Comparison of ENCODE assay signal across 11 mouse cellular contexts in genomic region chr17:48430394-48430793, GRCm38 (mm10). TPM values are rescaled to one million over a fixed set of nuclear protein-coding genes. Genes with fewer than 3 reads are reported as not detected.
DNase-seq lines count a peak whose midpoint lies in the region; ATAC-seq and TF ChIP-seq lines count a peak whose summit lies in the region.
"Had no signal": no experiment of that assay in that cellular context is flagged by ENCODE, and none has a peak within 500 bp of the region (broad histone marks: within the 10 kb centered on the region; RNA-seq: fewer than 3 reads in every experiment).

No protein-coding gene starts in this region.

- no peak overlapping the region; the same call in 1 of the 2 replicates for H3K9ac ChIP-seq in ES-E14 (ENCODE audit: insufficient read depth, low read depth, low read length, poor library complexity, severe bottlenecking)
- peak overlapping the region; percentile 39 for H3K9ac ChIP-seq in heart, embryonic 15.5 days
- H3K9ac ChIP-seq in lung, postnatal 0 days (replicated peaks; ENCODE audit: low read depth): no peak overlapping the region
- no peak overlapping the region for H3K9ac ChIP-seq in forebrain, embryonic 15.5 days (replicated peaks)
- H3K9ac ChIP-seq: embryonic facial prominence, embryonic 15.5 days; hindbrain, embryonic 12.5 days had no signal

- peak; percentile 43; the same call in 1 of the 2 replicates for TF ChIP-seq EP300 in lung, postnatal 0 days (IDR thresholded peaks at IDR 0.05)

- in situ Hi-C loops in ES-E14 (cut with MboI; ENCODE audit: low sequenced_read_pairs in 2 of 2, unreplicated experiment in 2 of 2): no loop called here

- no peaks in the 10 kb centered on the region for H3K27me3 ChIP-seq in heart, embryonic 15.5 days
- H3K27me3 ChIP-seq in lung, postnatal 0 days (replicated peaks; ENCODE audit: insufficient read depth, low read length): no peaks in the 10 kb centered on the region
- no peaks in the 10 kb centered on the region for H3K27me3 ChIP-seq in forebrain, embryonic 15.5 days
- H3K27me3 ChIP-seq: embryonic facial prominence, embryonic 15.5 days; hindbrain, embryonic 12.5 days had no signal

- peak; percentile 96 for DNase-seq in heart, adult 11 months
- DNase-seq in heart, postnatal 36 days: no peak
- DNase-seq in ES-E14 (ENCODE audit: low read depth, low spot score): no peak
- DNase-seq in lung, postnatal 0 days (ENCODE audit: low spot score): peak; percentile 58
- no peak for DNase-seq in frontal cortex, postnatal 10 days (ENCODE audit: low spot score in 2 of 2)
- no peak for DNase-seq in adrenal gland, adult 8-10 months

- H3K4me3 ChIP-seq in ES-E14 (ENCODE audit: insufficient read depth in 1 of 2, low read depth in 1 of 2, low read length in 2 of 2, poor library complexity in 1 of 2, severe bottlenecking in 1 of 2): 0 out of 4 replicates have a peak overlapping the region, but pooled peaks have one; percentile 10
- peak overlapping the region; percentile 58 for H3K4me3 ChIP-seq in heart, embryonic 15.5 days
- no peak overlapping the region for H3K4me3 ChIP-seq in lung, postnatal 0 days (ENCODE audit: low read depth, low read length)
- no peak overlapping the region for H3K4me3 ChIP-seq in forebrain, embryonic 15.5 days
- H3K4me3 ChIP-seq: embryonic facial prominence, embryonic 15.5 days; hindbrain, embryonic 12.5 days had no signal

- no peak overlapping the region; the same call in 1 of the 2 replicates for H3K27ac ChIP-seq in ES-E14 (ENCODE audit: insufficient read depth, low read depth, low read length, poor library complexity, severe bottlenecking)
- peak overlapping the region; percentile 96 for H3K27ac ChIP-seq in heart, embryonic 15.5 days
- H3K27ac ChIP-seq in lung, postnatal 0 days (ENCODE audit: low read length): no peak overlapping the region; the same call in 1 of the 2 replicates
- H3K27ac ChIP-seq in forebrain, embryonic 15.5 days (replicated peaks): no peak overlapping the region
- H3K27ac ChIP-seq: embryonic facial prominence, embryonic 15.5 days; hindbrain, embryonic 12.5 days; macrophage had no signal

- H3K9me3 ChIP-seq in ES-E14 (ENCODE audit: control insufficient read depth, insufficient read depth, low read depth, low read length): no peaks in the 10 kb centered on the region
- no peaks in the 10 kb centered on the region for H3K9me3 ChIP-seq in heart, embryonic 15.5 days (replicated peaks)
- no peaks in the 10 kb centered on the region for H3K9me3 ChIP-seq in lung, postnatal 0 days (ENCODE audit: low read length)
- H3K9me3 ChIP-seq in forebrain, embryonic 15.5 days: no peaks in the 10 kb centered on the region
- H3K9me3 ChIP-seq: embryonic facial prominence, embryonic 15.5 days; hindbrain, embryonic 12.5 days had no signal

- H3K4me1 ChIP-seq in ES-E14 (ENCODE audit: control insufficient read depth in 2 of 2, insufficient read depth in 2 of 2, low read length in 2 of 2, poor library complexity in 1 of 2): peaks cover 9 to 50% of the 10 kb centered on the region in 2 experiments
- peaks cover 71% of the 10 kb centered on the region for H3K4me1 ChIP-seq in heart, embryonic 15.5 days (replicated peaks)
- peaks cover 3% of the 10 kb centered on the region; the same call in 1 of the 2 replicates for H3K4me1 ChIP-seq in lung, postnatal 0 days (ENCODE audit: insufficient read depth, low read depth, low read length)
- H3K4me1 ChIP-seq in forebrain, embryonic 15.5 days: peaks cover 10% of the 10 kb centered on the region

- no peak for TF ChIP-seq CTCF in lung, postnatal 0 days (IDR thresholded peaks at IDR 0.05)

- WGBS in heart, embryonic 15.5 days: 9% methylated on average over 5 of the region's 5 CpGs
- WGBS in lung, postnatal 0 days: 26% methylated on average over 5 of the region's 5 CpGs
- WGBS in forebrain, embryonic 15.5 days: 72% methylated on average over 5 of the region's 5 CpGs

- H3K36me3 ChIP-seq in ES-E14 (ENCODE audit: control insufficient read depth, insufficient read depth, low read length, poor library complexity, severe bottlenecking): no peaks in the 10 kb centered on the region
- 0 out of 2 replicates have a peak, but pooled peaks cover 3% of the 10 kb centered on the region for H3K36me3 ChIP-seq in heart, embryonic 15.5 days
- H3K36me3 ChIP-seq in lung, postnatal 0 days (ENCODE audit: insufficient read depth, low read length): no peaks in the 10 kb centered on the region
- no peaks in the 10 kb centered on the region for H3K36me3 ChIP-seq in forebrain, embryonic 15.5 days
- H3K36me3 ChIP-seq: embryonic facial prominence, embryonic 15.5 days; hindbrain, embryonic 12.5 days had no signal

- H3K4me2 ChIP-seq in heart, embryonic 15.5 days: peak overlapping the region; percentile 63
- H3K4me2 ChIP-seq in lung, postnatal 0 days (replicated peaks; ENCODE audit: low read depth, low read length): no peak overlapping the region
- no peak overlapping the region for H3K4me2 ChIP-seq in forebrain, embryonic 15.5 days (replicated peaks)
- H3K4me2 ChIP-seq: embryonic facial prominence, embryonic 15.5 days; hindbrain, embryonic 12.5 days had no signal

- peak; percentile 53; the same call in 1 of the 2 replicates for ATAC-seq in heart, embryonic 15.5 days (replicated peaks; ENCODE audit: insufficient number of reproducible peaks, insufficient read depth, low FRiP score, low read depth)
- peak; percentile 56 for ATAC-seq in lung, postnatal 0 days
- ATAC-seq in forebrain, embryonic 15.5 days (replicated peaks): no peak

- intact Hi-C loops in heart, postnatal 36 days (cut with DNase I): no loop called here

TF ChIP-seq in ES-E14, 5 proteins besides CTCF, POLR2A, EP300 and RAD21:
- no peak for TF ChIP-seq HCFC1 (IDR thresholded peaks at IDR 0.05; ENCODE audit: borderline replicate concordance, insufficient read depth, low read length)
- TF ChIP-seq ZC3H11A (IDR thresholded peaks at IDR 0.05; ENCODE audit: borderline replicate concordance, low read depth, low read length): no peak
- no peak for TF ChIP-seq CHD2 (IDR thresholded peaks at IDR 0.05; ENCODE audit: low read depth, low read length)
- no peak for TF ChIP-seq ZNF384 (IDR thresholded peaks at IDR 0.05; ENCODE audit: low read depth, low read length)
- no peak for TF ChIP-seq MAFK (IDR thresholded peaks at IDR 0.05; ENCODE audit: insufficient read depth, low read depth, low read length)

RNA-seq across cellular contexts. Expression of gene Apobec2, which starts 2.3 kb away (rescaled TPM):
- total RNA-seq in heart, postnatal 36 days (2021): 100 to 1,000 TPM; 236 to 256 TPM
- total RNA-seq in ES-E14 (2012; rRNA removed): 3.0 and 5.6 TPM in 2 replicates
- 177 and 212 TPM in 2 replicates for polyA plus RNA-seq in heart, embryonic 15.5 days (2015; fragmentation: Nextera tagmentation; extraction: Ambion mirVana)
- 5.6 and 6.5 TPM in 2 replicates for polyA plus RNA-seq in lung, postnatal 0 days (2015; fragmentation: Nextera tagmentation; extraction: Ambion mirVana)
- polyA plus RNA-seq in forebrain, embryonic 15.5 days (2015; fragmentation: Nextera tagmentation; extraction: Ambion mirVana): 0.19 and 0.73 TPM in 2 replicates
- 1 to 10 TPM in 3 of 4 experiments, under 1 TPM in 1; 0.98 to 2.5 (median 2.0) TPM for total RNA-seq in adrenal gland, adult 8-10 months (2022)
- polyA plus RNA-seq: macrophage had no signal

RNA-seq across cellular contexts. Expression of gene Oard1, which starts 20.6 kb away (rescaled TPM):
- 10 to 100 TPM; 15.8 to 16.3 TPM for total RNA-seq in heart, postnatal 36 days (2021)
- 27.0 and 38.6 TPM in 2 replicates for total RNA-seq in ES-E14 (2012; rRNA removed)
- 33.5 and 40.2 TPM in 2 replicates for polyA plus RNA-seq in heart, embryonic 15.5 days (2015; fragmentation: Nextera tagmentation; extraction: Ambion mirVana)
- 43.9 and 45.8 TPM in 2 replicates for polyA plus RNA-seq in lung, postnatal 0 days (2015; fragmentation: Nextera tagmentation; extraction: Ambion mirVana)
- polyA plus RNA-seq in forebrain, embryonic 15.5 days (2015; fragmentation: Nextera tagmentation; extraction: Ambion mirVana): 59.0 and 60.7 TPM in 2 replicates
- 10 to 100 TPM; 21.6 to 27.2 (median 25.7) TPM for total RNA-seq in adrenal gland, adult 8-10 months (2022)

RNA-seq across cellular contexts. Expression of gene Nfya, which starts 20.7 kb away (rescaled TPM):
- 10 to 100 TPM; 15.3 to 20.6 TPM for total RNA-seq in heart, postnatal 36 days (2021)
- 23.3 and 25.2 TPM in 2 replicates for total RNA-seq in ES-E14 (2012; rRNA removed)
- polyA plus RNA-seq in heart, embryonic 15.5 days (2015; fragmentation: Nextera tagmentation; extraction: Ambion mirVana): 8.9 and 10.5 TPM in 2 replicates
- 5.6 and 8.5 TPM in 2 replicates for polyA plus RNA-seq in lung, postnatal 0 days (2015; fragmentation: Nextera tagmentation; extraction: Ambion mirVana)
- polyA plus RNA-seq in forebrain, embryonic 15.5 days (2015; fragmentation: Nextera tagmentation; extraction: Ambion mirVana): 17.6 and 18.9 TPM in 2 replicates
- 10 to 100 TPM; 33.2 to 45.6 (median 40.9) TPM for total RNA-seq in adrenal gland, adult 8-10 months (2022)

RNA-seq across cellular contexts. Expression of gene Tspo2, which starts 20.9 kb away (rescaled TPM):
- total RNA-seq in heart, postnatal 36 days (2021): under 1 TPM; 0.27 to 0.64 TPM
- 0.16 TPM in 1 of 2 replicates, not detected in the other for total RNA-seq in ES-E14 (2012; rRNA removed)
- polyA plus RNA-seq in heart, embryonic 15.5 days (2015; fragmentation: Nextera tagmentation; extraction: Ambion mirVana): 7.7 and 8.3 TPM in 2 replicates
- polyA plus RNA-seq in lung, postnatal 0 days (2015; fragmentation: Nextera tagmentation; extraction: Ambion mirVana): 2.0 and 3.1 TPM in 2 replicates
- 2.3 and 2.8 TPM in 2 replicates for polyA plus RNA-seq in forebrain, embryonic 15.5 days (2015; fragmentation: Nextera tagmentation; extraction: Ambion mirVana)
- under 1 TPM in 1 of 4 experiments, not detected in 3; 0.89 TPM for total RNA-seq in adrenal gland, adult 8-10 months (2022)
- polyA plus RNA-seq: macrophage had no signal

RNA-seq across cellular contexts. Expression of gene Unc5cl, which starts 24.3 kb away (rescaled TPM):
- under 1 TPM in 1 of 2 experiments, not detected in 1; 0.24 TPM for total RNA-seq in heart, postnatal 36 days (2021)
- 1.2 and 3.2 TPM in 2 replicates for total RNA-seq in ES-E14 (2012; rRNA removed)
- polyA plus RNA-seq in heart, embryonic 15.5 days (2015; fragmentation: Nextera tagmentation; extraction: Ambion mirVana): 0.33 and 0.84 TPM in 2 replicates
- 0.44 and 0.69 TPM in 2 replicates for polyA plus RNA-seq in lung, postnatal 0 days (2015; fragmentation: Nextera tagmentation; extraction: Ambion mirVana)
- polyA plus RNA-seq in forebrain, embryonic 15.5 days (2015; fragmentation: Nextera tagmentation; extraction: Ambion mirVana): 0.17 and 0.24 TPM in 2 replicates
- not detected for total RNA-seq in adrenal gland, adult 8-10 months (2022)
- polyA plus RNA-seq: embryonic facial prominence, embryonic 15.5 days; macrophage had no signal

Comparison
In these comparisons a context has a peak if more than half of its experiments do, and no peak if none do; other contexts are left out.
1. DNase-seq: peak in heart, adult 11 months (single experiment) and lung, postnatal 0 days (single experiment); none in heart, postnatal 36 days (0 of 2), ES-E14 (single experiment), frontal cortex, postnatal 10 days (0 of 2) and adrenal gland, adult 8-10 months (single experiment).
2. H3K4me3 ChIP-seq: peak in ES-E14 (2 of 2) and heart, embryonic 15.5 days (single experiment); none in lung, postnatal 0 days (single experiment) and forebrain, embryonic 15.5 days (single experiment).
3. RNA of gene Apobec2, which starts 2.3 kb away (total RNA-seq): 236 to 256 TPM in heart, postnatal 36 days; 3.0 to 5.6 TPM in ES-E14 and 0.98 to 2.5 TPM in adrenal gland, adult 8-10 months; every median in the first group is over 10 times any median in the second.